Mouse (Mus musculus) adipocyte (in vitro differentiated cells): ENCODE measurements around the gene Gm13289.
"Not testable (repeated sequence)": the region's sequence is repeated elsewhere in the genome, so short reads cannot be mapped to it uniquely, and the experiment has no call there.

Experiments used
- DNase-seq: peaks from one replicate; pipeline ENCODE4 v3.0.0-alpha.2; 2016; ENCODE audit warnings: low spot score

Gene Gm13289

GRCm38 (mm10) chr4:88776622-88777021, at the start of gene Gm13289:
Gene Gm13289 (plus strand): TSS chr4:88776922.
- not testable (repeated sequence) for DNase-seq

- peak; percentile 38 for DNase-seq
These were observed 49.4 kb upstream of the Gm13289 start for GRCm38 (mm10) chr4:88727324-88727723.

- peak; percentile 54 for DNase-seq
These were observed 38.2 kb upstream of the Gm13289 start for GRCm38 (mm10) chr4:88738480-88738879.

GRCm38 (mm10) chr4:88739036-88739435, 37.7 kb upstream of the Gm13289 start:
- no peak for DNase-seq

- DNase-seq, result no peak
These were observed 35.3 kb upstream of the Gm13289 start for GRCm38 (mm10) chr4:88741426-88741825.

- DNase-seq, result no peak
These were observed 33.9 kb upstream of the Gm13289 start for GRCm38 (mm10) chr4:88742771-88743371.

GRCm38 (mm10) chr4:88744207-88744606, 32.5 kb upstream of the Gm13289 start:
- no peak for DNase-seq

- no peak for DNase-seq
These were observed 26.8 kb upstream of the Gm13289 start for GRCm38 (mm10) chr4:88749926-88750325.

- not testable (repeated sequence) for DNase-seq
These were observed 21.8 kb upstream of the Gm13289 start, which contains the start of gene Gm13271 for GRCm38 (mm10) chr4:88754818-88755340. Gene Gm13271 (plus strand): TSS chr4:88754868.

GRCm38 (mm10) chr4:88756581-88757513, 19.9 kb upstream of the Gm13289 start:
- not testable (repeated sequence) for DNase-seq

GRCm38 (mm10) chr4:88757628-88758031, 19.1 kb upstream of the Gm13289 start:
- not testable (repeated sequence) for DNase-seq

GRCm38 (mm10) chr4:88758751-88759150, 18.0 kb upstream of the Gm13289 start:
- not testable (repeated sequence) for DNase-seq

GRCm38 (mm10) chr4:88759610-88760268, 17.0 kb upstream of the Gm13289 start, which contains the start of gene Gm13283:
Gene Gm13283 (plus strand): TSS chr4:88760119.
- DNase-seq, result not testable (repeated sequence)

- not testable (repeated sequence) for DNase-seq
These were observed 16.3 kb upstream of the Gm13289 start for GRCm38 (mm10) chr4:88760431-88760830.

- DNase-seq, result not testable (repeated sequence)
These were observed 14.9 kb upstream of the Gm13289 start for GRCm38 (mm10) chr4:88761776-88762175.

- DNase-seq, result not testable (repeated sequence)
These were observed 14.4 kb upstream of the Gm13289 start for GRCm38 (mm10) chr4:88762341-88762740.

- peak; percentile 16 for DNase-seq
These were observed 13.2 kb upstream of the Gm13289 start for GRCm38 (mm10) chr4:88763384-88764018.

GRCm38 (mm10) chr4:88773534-88773933, 3.2 kb upstream of the Gm13289 start, which contains the start of gene Gm13290:
Gene Gm13290 (plus strand): TSS chr4:88773834.
- not testable (repeated sequence) for DNase-seq

- DNase-seq, result not testable (repeated sequence)
These were observed 2.8 kb downstream of the Gm13289 start, which contains the start of gene Gm13272 for GRCm38 (mm10) chr4:88779550-88779949. Gene Gm13272 (plus strand): TSS chr4:88779850.

GRCm38 (mm10) chr4:88780320-88780719, 3.6 kb downstream of the Gm13289 start:
- DNase-seq, result not testable (repeated sequence)

- DNase-seq, result not testable (repeated sequence)
These were observed 5.1 kb downstream of the Gm13289 start, which contains the start of gene Ifnz for GRCm38 (mm10) chr4:88781831-88782230. Gene Ifnz (plus strand): TSS chr4:88782131.
